Mouse (Mus musculus): ENCODE measurements at regions not wholly inside any gene's neighbourhood (a gene's known extent, or its start where the extent isn't known, plus 50 kb on each side); places are given as distances from the start of the nearest gene placed in this dataset.

- no peaks in the 10 kb centered on the region for H3K4me1 ChIP-seq (replicated peaks; ENCODE audit: control insufficient read depth, insufficient read depth, low read length)
- H3K27me3 ChIP-seq (ENCODE audit: control insufficient read depth, insufficient read depth, low read length) = no peaks in the 10 kb centered on the region
- H3K9ac ChIP-seq = no peak overlapping the region
- no peak overlapping the region for H3K27ac ChIP-seq
- H3K9me3 ChIP-seq (ENCODE audit: control insufficient read depth, low read length) = no peaks in the 10 kb centered on the region
- H3K4me2 ChIP-seq (replicated peaks) = no peak overlapping the region
- no peaks in the 10 kb centered on the region for H3K36me3 ChIP-seq (replicated peaks; ENCODE audit: control insufficient read depth, insufficient read depth)
- no peak overlapping the region for H3K4me3 ChIP-seq (replicated peaks; ENCODE audit: low read length)
- WGBS = 66% methylated on average over 8 of the region's 8 CpGs
- DNase-seq (ENCODE audit: low spot score) (no peak), ATAC-seq (ENCODE audit: low FRiP score) (peak; percentile 55)
Measured at GRCm38 (mm10) chr6:95264011-95264869, 57.7 kb upstream of the Gm10234 start.

GRCm38 (mm10) chr6:95269524-95269923, 52.4 kb upstream of the Gm10234 start:
- ATAC-seq (ENCODE audit: low FRiP score) (no peak), DNase-seq (ENCODE audit: low spot score) (no peak)
- WGBS = 90% methylated on average over 8 of the region's 8 CpGs
- H3K4me2 ChIP-seq (replicated peaks) = no peak overlapping the region
- no peak overlapping the region for H3K9ac ChIP-seq
- H3K27ac ChIP-seq = no peak overlapping the region
- H3K4me1 ChIP-seq (replicated peaks; ENCODE audit: control insufficient read depth, insufficient read depth, low read length) = no peaks in the 10 kb centered on the region
- H3K9me3 ChIP-seq (ENCODE audit: control insufficient read depth, low read length) = no peaks in the 10 kb centered on the region
- no peak overlapping the region for H3K4me3 ChIP-seq (replicated peaks; ENCODE audit: low read length)
- H3K27me3 ChIP-seq (ENCODE audit: control insufficient read depth, insufficient read depth, low read length) = no peaks in the 10 kb centered on the region
- H3K36me3 ChIP-seq (replicated peaks; ENCODE audit: control insufficient read depth, insufficient read depth) = no peaks in the 10 kb centered on the region

Measured in hindbrain, embryonic 14.5 days (tissue).